Mouse (Mus musculus): ENCODE data around the gene Runx2. TPM values are rescaled to one million over a fixed set of nuclear protein-coding genes. Genes with fewer than 3 reads are reported as not detected.

Runx2 gene
- polyA plus RNA-seq, 1 experiment = 7.7 TPM

DNA sequence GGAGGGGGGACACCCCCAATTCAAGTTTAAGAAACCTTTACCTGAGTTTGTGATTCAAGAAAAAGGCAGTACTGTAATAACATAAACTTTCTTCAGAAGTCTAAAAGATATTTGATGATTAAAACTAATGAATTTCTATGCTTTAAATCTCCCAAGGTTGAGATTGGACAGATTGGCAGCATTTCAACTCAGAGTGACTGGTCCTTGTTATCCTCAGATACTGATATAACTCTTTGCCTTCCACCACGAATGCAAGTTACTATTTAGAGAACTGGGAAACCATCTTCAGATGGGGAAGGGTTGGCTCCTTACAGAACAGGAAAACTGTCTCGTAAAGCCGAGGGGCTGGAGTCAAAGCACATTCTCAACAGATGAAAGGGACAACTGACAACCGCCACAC lies 172.5 kb downstream of the Runx2 start:
- TF ChIP-seq CTCF (IDR thresholded peaks at IDR 0.05; ENCODE audit: extremely low read depth, insufficient read depth, low read length) = no peak
- no peak for TF ChIP-seq POLR2A (IDR thresholded peaks at IDR 0.05; ENCODE audit: extremely low read depth, insufficient read depth, low read length)
- Histone ChIP-seq H3K4me3 (ENCODE audit: insufficient read depth, low read length) (no peak overlapping the region), H3K4me1 (ENCODE audit: control insufficient read depth, insufficient read depth, low read length) (peaks cover 3% of the 10 kb centered on the region), H3K27ac (ENCODE audit: insufficient read depth, low read length) (no peak overlapping the region)

DNA sequence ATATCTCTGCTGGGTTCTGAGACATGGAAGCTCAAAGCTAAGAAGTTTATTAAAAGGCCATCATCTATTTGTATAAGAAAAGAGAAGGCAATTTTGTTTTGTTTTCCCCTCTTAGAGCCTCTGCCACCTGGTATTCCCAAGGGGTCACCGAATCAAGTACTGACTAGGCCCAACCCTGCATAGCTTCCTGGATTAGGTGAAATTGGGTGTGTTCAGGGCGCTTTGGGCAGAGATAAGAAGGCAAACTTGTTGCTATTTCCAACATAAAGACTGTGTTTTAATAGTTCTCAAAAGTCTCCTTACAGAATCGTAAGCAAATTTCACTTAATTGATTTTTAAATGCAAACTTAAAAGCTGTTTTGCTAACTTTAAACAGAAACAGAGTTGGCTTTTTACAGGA lies 173.7 kb downstream of the Runx2 start:
- Histone ChIP-seq H3K4me1 (ENCODE audit: control insufficient read depth, insufficient read depth, low read length) (peaks cover 5% of the 10 kb centered on the region), H3K27ac (ENCODE audit: insufficient read depth, low read length) (no peak overlapping the region), H3K4me3 (ENCODE audit: insufficient read depth, low read length) (no peak overlapping the region)
- no peak for TF ChIP-seq POLR2A (IDR thresholded peaks at IDR 0.05; ENCODE audit: extremely low read depth, insufficient read depth, low read length)
- no peak for TF ChIP-seq CTCF (IDR thresholded peaks at IDR 0.05; ENCODE audit: extremely low read depth, insufficient read depth, low read length)

DNA sequence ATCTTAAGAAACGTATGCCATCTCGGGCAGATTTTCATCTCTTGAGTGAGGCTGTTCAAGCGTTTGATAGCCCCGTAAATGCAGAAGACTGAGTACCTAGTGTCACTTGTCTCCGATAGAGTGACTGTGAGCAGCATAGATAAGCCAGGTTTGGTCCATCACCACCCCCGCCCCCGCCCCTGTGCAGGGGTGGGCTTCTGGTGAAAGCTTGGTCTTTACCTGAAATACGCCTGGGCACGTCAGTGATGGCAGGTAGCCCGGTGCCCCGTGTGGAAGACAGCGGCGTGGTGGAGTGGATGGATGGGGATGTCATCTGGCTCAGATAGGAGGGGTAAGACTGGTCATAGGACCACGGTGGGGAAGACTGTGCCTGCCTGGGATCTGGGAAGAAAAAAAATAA lies 175.2 kb downstream of the Runx2 start:
- TF ChIP-seq POLR2A (IDR thresholded peaks at IDR 0.05; ENCODE audit: extremely low read depth, insufficient read depth, low read length) = no peak
- no peak for TF ChIP-seq CTCF (IDR thresholded peaks at IDR 0.05; ENCODE audit: extremely low read depth, insufficient read depth, low read length)
- Histone ChIP-seq H3K27ac (ENCODE audit: insufficient read depth, low read length) (no peak overlapping the region), H3K4me3 (ENCODE audit: insufficient read depth, low read length) (no peak overlapping the region), H3K4me1 (ENCODE audit: control insufficient read depth, insufficient read depth, low read length) (peaks cover 5% of the 10 kb centered on the region)

DNA sequence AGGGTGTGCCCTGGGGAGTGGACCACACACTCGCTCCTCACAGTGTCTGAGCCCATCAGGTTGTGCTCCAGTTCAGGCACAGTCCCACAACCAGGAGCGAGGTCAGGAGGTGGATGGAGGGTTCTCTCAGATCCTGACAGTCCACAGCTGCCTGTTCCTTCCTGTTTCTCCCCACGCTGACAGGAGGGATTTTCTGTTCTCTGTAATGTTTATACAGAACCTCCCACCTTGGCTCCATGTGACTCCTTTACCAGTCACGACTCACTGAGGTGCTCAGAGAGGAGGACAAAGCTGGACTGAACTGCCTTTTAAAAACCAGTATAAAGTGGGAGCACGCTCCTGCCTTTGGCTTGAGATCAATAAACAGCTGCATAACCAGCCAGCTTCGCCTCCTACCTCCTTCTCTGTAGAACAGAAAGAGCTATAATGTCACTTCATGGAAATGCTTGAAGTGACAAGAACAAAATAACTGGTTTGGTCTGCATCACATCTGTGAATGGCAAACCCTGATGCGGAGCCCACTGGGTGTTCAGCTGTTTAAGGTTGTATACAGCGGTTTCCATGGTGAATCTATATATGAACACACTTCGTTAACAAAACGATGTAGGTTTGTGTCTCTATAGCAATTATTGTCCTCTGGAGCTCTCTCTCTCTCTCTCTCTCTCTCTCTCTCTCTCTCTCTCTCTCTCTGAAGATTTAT lies 177.3 kb downstream of the Runx2 start:
- peaks cover 5% of the 10 kb centered on the region for H3K4me1 ChIP-seq (ENCODE audit: control insufficient read depth, insufficient read depth, low read length)
- no peak overlapping the region for H3K27ac ChIP-seq (ENCODE audit: insufficient read depth, low read length)
- no peak for TF ChIP-seq CTCF (IDR thresholded peaks at IDR 0.05; ENCODE audit: extremely low read depth, insufficient read depth, low read length)
- TF ChIP-seq POLR2A (IDR thresholded peaks at IDR 0.05; ENCODE audit: extremely low read depth, insufficient read depth, low read length) = no peak
- no peak overlapping the region for H3K4me3 ChIP-seq (ENCODE audit: insufficient read depth, low read length)

DNA sequence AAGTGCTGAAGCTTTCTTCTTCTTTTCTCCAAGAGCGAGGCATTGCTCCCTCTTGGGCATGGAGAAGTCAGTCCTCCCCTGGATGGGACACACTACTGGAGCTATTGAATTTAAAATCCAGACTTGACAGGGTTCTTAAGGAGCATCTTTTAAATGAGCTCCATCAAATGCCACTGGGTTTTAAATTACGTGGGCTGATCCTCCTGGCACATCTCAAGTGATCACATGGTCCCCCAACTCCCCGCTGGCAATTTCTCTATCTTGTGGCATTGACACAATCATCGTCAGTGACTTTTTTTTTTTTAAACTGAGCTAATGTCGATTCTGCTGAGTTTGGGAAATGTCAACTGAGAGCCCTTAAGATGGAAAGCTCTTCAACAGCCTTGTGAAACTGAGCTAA lies 180.1 kb downstream of the Runx2 start:
- no peak for TF ChIP-seq POLR2A (IDR thresholded peaks at IDR 0.05; ENCODE audit: extremely low read depth, insufficient read depth, low read length)
- no peak for TF ChIP-seq CTCF (IDR thresholded peaks at IDR 0.05; ENCODE audit: extremely low read depth, insufficient read depth, low read length)
- Histone ChIP-seq H3K4me3 (ENCODE audit: insufficient read depth, low read length) (no peak overlapping the region), H3K4me1 (ENCODE audit: control insufficient read depth, insufficient read depth, low read length) (peaks cover 9% of the 10 kb centered on the region), H3K27ac (ENCODE audit: insufficient read depth, low read length) (no peak overlapping the region)

DNA sequence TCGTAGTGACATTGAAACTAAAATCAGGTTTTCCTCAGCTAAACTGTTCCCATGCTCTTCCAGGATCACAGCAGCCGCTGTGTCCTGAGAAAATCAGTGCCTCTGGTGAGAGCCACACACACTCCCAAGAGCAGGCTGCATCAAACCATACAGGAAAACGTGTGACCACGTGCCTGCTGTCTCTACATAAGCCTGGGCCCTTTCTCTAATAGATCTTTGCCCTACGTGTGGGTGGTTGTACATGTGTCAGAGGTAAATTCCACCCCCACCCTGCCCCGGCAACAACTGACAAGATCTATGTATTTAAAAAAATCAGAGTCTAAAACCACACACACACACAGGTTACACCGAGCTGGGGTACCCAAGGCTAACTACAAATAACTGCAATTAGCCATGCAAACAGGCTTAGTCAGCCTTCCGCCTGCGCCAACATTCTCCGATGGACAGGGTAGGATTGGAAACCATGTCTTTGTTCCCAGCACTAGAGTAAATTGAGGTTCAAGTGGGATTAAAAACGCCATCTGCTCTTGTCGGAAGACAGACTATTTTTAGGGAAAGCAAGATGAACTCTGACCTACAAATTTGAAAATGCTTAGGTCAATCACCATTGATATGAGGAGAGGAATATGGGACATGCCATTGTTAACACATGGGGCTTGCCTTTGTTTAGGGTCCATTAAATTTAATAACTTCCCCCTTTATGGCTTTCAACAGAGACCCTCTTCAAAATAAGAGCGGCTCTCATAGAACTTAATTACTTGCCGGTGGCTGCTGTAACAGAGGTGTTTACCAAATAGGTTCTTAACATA lies 180.8 kb downstream of the Runx2 start:
- H3K4me3 ChIP-seq (ENCODE audit: insufficient read depth, low read length) = no peak overlapping the region
- TF ChIP-seq CTCF (IDR thresholded peaks at IDR 0.05; ENCODE audit: extremely low read depth, insufficient read depth, low read length) (no peak), POLR2A (IDR thresholded peaks at IDR 0.05; ENCODE audit: extremely low read depth, insufficient read depth, low read length) (no peak)
- peaks cover 9% of the 10 kb centered on the region for H3K4me1 ChIP-seq (ENCODE audit: control insufficient read depth, insufficient read depth, low read length)
- H3K27ac ChIP-seq (ENCODE audit: insufficient read depth, low read length) = no peak overlapping the region

DNA sequence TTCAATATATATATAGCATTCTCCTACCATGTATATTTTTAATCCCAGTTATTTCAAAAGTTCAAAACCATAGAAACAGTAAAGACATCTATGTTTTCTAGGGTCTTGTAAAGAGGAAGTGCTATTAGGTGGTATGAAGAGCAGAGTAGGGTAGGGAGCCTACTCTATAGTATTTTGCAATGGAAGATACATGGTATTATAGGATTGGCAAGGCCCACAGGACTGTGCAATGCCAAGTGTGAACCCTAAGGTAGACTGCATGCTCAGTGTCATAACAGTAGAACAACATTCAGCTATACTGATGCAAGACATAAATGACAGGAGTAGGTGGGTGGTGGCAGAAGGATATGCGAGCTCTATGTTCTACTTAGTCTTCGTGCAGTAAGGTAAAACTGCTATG lies 181.7 kb downstream of the Runx2 start:
- TF ChIP-seq CTCF (IDR thresholded peaks at IDR 0.05; ENCODE audit: extremely low read depth, insufficient read depth, low read length) (no peak), POLR2A (IDR thresholded peaks at IDR 0.05; ENCODE audit: extremely low read depth, insufficient read depth, low read length) (no peak)
- H3K27ac ChIP-seq (ENCODE audit: insufficient read depth, low read length) = no peak overlapping the region
- H3K4me3 ChIP-seq (ENCODE audit: insufficient read depth, low read length) = no peak overlapping the region
- H3K4me1 ChIP-seq (ENCODE audit: control insufficient read depth, insufficient read depth, low read length) = peaks cover 8% of the 10 kb centered on the region

DNA sequence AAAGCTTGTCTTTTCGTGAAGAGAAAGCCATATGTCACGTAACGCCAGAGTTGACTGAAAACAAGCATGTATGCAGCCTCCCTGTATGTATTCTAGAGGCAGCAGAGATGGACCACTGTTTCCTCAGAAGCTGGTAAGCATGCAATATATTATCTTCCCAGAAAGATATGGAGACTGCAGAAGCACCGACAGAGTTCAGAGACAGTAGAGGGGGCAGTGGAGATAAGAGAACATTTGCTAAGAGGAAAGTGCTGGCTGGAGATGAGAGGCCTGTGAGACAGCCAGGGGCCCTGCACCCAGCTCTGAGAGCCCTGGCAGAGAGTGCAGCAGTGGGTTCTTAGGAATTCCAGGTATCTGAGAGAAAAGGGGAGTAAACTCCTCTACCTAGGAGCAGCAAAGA lies 182.3 kb downstream of the Runx2 start:
- TF ChIP-seq CTCF (IDR thresholded peaks at IDR 0.05; ENCODE audit: extremely low read depth, insufficient read depth, low read length) = no peak
- TF ChIP-seq POLR2A (IDR thresholded peaks at IDR 0.05; ENCODE audit: extremely low read depth, insufficient read depth, low read length) = no peak

DNA sequence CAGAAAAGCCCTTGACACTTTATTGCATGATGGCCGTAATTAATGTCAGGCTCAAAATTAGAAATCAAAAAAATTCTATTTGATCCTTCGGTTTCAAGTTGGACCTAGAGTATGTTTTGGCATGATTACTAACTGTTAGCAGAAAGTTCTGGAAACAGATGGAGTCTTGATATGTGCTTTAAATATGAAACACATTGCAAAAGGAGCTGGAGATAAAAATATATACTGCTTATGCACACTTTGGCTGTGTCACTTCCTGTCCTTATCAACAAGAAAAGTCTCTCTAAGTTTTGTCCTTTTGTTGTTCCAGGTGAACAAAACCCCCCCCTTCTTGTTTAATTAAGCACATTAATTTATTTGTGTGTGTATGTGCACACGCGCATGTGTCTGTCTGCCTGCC lies 183.0 kb downstream of the Runx2 start:
- Histone ChIP-seq H3K27ac (ENCODE audit: insufficient read depth, low read length) (no peak overlapping the region), H3K4me3 (ENCODE audit: insufficient read depth, low read length) (no peak overlapping the region), H3K4me1 (ENCODE audit: control insufficient read depth, insufficient read depth, low read length) (peaks cover 4% of the 10 kb centered on the region; the same call in 1 of the 2 replicates)
- TF ChIP-seq CTCF (IDR thresholded peaks at IDR 0.05; ENCODE audit: extremely low read depth, insufficient read depth, low read length) (no peak), POLR2A (IDR thresholded peaks at IDR 0.05; ENCODE audit: extremely low read depth, insufficient read depth, low read length) (no peak)

More for the DNA sequence above, 182.3 kb downstream of the Runx2 start:
- peak overlapping the region; percentile 59; the same call in 1 of the 2 replicates for H3K27ac ChIP-seq (ENCODE audit: insufficient read depth, low read length)
- peaks cover 6% of the 10 kb centered on the region for H3K4me1 ChIP-seq (ENCODE audit: control insufficient read depth, insufficient read depth, low read length)
- H3K4me3 ChIP-seq (ENCODE audit: insufficient read depth, low read length) = no peak overlapping the region

DNA sequence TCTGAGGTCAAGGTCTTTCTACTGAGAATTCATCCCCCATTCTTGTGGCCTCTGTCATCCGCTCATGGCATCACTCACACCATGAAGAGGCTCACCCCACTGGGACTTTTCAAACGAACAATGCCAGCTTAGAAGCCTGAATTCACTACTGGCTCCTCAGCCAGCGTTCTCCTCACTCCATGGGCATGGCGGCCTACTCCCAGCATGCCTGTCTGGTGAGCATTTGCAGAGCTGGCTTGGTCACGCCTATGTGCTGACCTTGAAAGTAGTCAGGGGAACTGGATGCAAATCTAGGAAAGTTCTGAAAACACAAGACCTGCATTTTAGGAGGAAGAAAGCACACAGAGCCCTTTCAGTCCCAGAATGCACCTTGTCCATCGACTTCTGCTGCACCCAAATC lies 187.3 kb downstream of the Runx2 start:
- H3K27ac ChIP-seq (ENCODE audit: insufficient read depth, low read length) = no peak overlapping the region
- H3K4me1 ChIP-seq (ENCODE audit: control insufficient read depth, insufficient read depth, low read length) = peaks cover 6% of the 10 kb centered on the region; the same call in 1 of the 2 replicates
- TF ChIP-seq POLR2A (IDR thresholded peaks at IDR 0.05; ENCODE audit: extremely low read depth, insufficient read depth, low read length) (no peak), CTCF (IDR thresholded peaks at IDR 0.05; ENCODE audit: extremely low read depth, insufficient read depth, low read length) (no peak)
- H3K4me3 ChIP-seq (ENCODE audit: insufficient read depth, low read length) = no peak overlapping the region
